Mouse (Mus musculus): ENCODE results near the gene Slc1a7.

Gene Slc1a7

GRCm38 (mm10) chr4:108015067-108015765 is 47.1 kb downstream of the Slc1a7 start:
- DNase-seq, result no peak

GRCm38 (mm10) chr4:108016321-108016720 is 48.2 kb downstream of the Slc1a7 start:
- peak; percentile 27 for DNase-seq

- DNase-seq, result no peak
Measured at GRCm38 (mm10) chr4:108017839-108018238, 49.7 kb downstream of the Slc1a7 start.

- no peak for DNase-seq
Measured at GRCm38 (mm10) chr4:108018241-108018923, 50.2 kb downstream of the Slc1a7 start.

GRCm38 (mm10) chr4:108018961-108019921 is 51.1 kb downstream of the Slc1a7 start:
- DNase-seq, result no peak

GRCm38 (mm10) chr4:108020178-108020577 is 52.0 kb downstream of the Slc1a7 start:
- DNase-seq, result no peak

GRCm38 (mm10) chr4:108023186-108023585 is 55.1 kb downstream of the Slc1a7 start:
- DNase-seq, result no peak

GRCm38 (mm10) chr4:108024641-108025040 is 56.5 kb downstream of the Slc1a7 start:
- DNase-seq, result no peak

- DNase-seq, result no peak
Measured at GRCm38 (mm10) chr4:108025269-108025668, 57.1 kb downstream of the Slc1a7 start.

- no peak for DNase-seq
Measured at GRCm38 (mm10) chr4:108026193-108026592, 58.1 kb downstream of the Slc1a7 start.

- DNase-seq, result no peak
Measured at GRCm38 (mm10) chr4:108030888-108031501, 62.9 kb downstream of the Slc1a7 start.

GRCm38 (mm10) chr4:108031502-108032351 is 63.6 kb downstream of the Slc1a7 start:
- DNase-seq, result no peak

GRCm38 (mm10) chr4:108032352-108032849 is 64.3 kb downstream of the Slc1a7 start:
- no peak for DNase-seq

GRCm38 (mm10) chr4:108033041-108033764 is 65.1 kb downstream of the Slc1a7 start:
- no peak for DNase-seq

- DNase-seq, result no peak
Measured at GRCm38 (mm10) chr4:108037027-108037426, 68.9 kb downstream of the Slc1a7 start.

- DNase-seq, result no peak
Measured at GRCm38 (mm10) chr4:108045136-108046107, 77.3 kb downstream of the Slc1a7 start.

- no peak for DNase-seq
Measured at GRCm38 (mm10) chr4:108046136-108046535, 78.0 kb downstream of the Slc1a7 start.

GRCm38 (mm10) chr4:108051687-108052274 is 83.6 kb downstream of the Slc1a7 start:
- peak; percentile 61 for DNase-seq

- DNase-seq, result no peak
Measured at GRCm38 (mm10) chr4:108052673-108053072, 84.5 kb downstream of the Slc1a7 start.
